Mouse (Mus musculus) limb, embryonic 15.5 days (tissue): Measurements from ENCODE around the gene Itprip. TPM values are rescaled to one million over a fixed set of nuclear protein-coding genes. Genes with fewer than 3 reads are reported as not detected.
A peak's percentile ranks its signal among the peaks of the same experiment; 100 is the strongest.

Experiments used
- ATAC-seq: fragments of 200-750 bp; cut with Nextera tagmentation; 2 replicates; pipeline ENCODE4 v1.8.0; 2017; ENCODE audit warnings: low read depth, moderate TSS enrichment; ENCODE audit not compliant: insufficient number of reproducible peaks, low FRiP score, low TSS enrichment
- H3K27ac ChIP-seq: fragments of 300-500 bp; sonication (generic); 2 replicates; pipeline ENCODE4 v1.5.1; 2015; ENCODE audit warnings: moderate library complexity, mild to moderate bottlenecking, inconsistent platforms
- H3K27me3 ChIP-seq: fragments of 300-500 bp; sonication (generic); 2 replicates; pipeline ENCODE4 v1.6.1; 2015; ENCODE audit warnings: inconsistent platforms
- H3K36me3 ChIP-seq: fragments of 300-500 bp; sonication (generic); 2 replicates; pipeline ENCODE4 v1.6.1; 2015; ENCODE audit warnings: inconsistent platforms
- H3K4me1 ChIP-seq: fragments of 300-500 bp; sonication (generic); 2 replicates; pipeline ENCODE4 v1.6.1; 2015; ENCODE audit warnings: inconsistent platforms
- H3K4me2 ChIP-seq: fragments of 300-500 bp; sonication (generic); 2 replicates; pipeline ENCODE4 v1.6.1; 2015; ENCODE audit warnings: mild to moderate bottlenecking, inconsistent platforms
- H3K4me3 ChIP-seq: fragments of 300-500 bp; sonication (generic); 2 replicates; pipeline ENCODE4 v1.5.1; 2015; ENCODE audit warnings: mild to moderate bottlenecking, inconsistent platforms
- H3K9ac ChIP-seq: fragments of 300-500 bp; sonication (generic); 2 replicates; pipeline ENCODE4 v1.6.1; 2015; ENCODE audit warnings: inconsistent platforms
- H3K9me3 ChIP-seq: fragments of 300-500 bp; sonication (generic); 2 replicates; pipeline ENCODE4 v1.6.1; 2016; ENCODE audit warnings: inconsistent platforms
- WGBS: fragments of 180-500 bp; shearing (Covaris S2); methylation state at CpG from one replicate; pipeline ENCODE4 v1.1.7; 2015; 5-methylcytosine and 5-hydroxymethylcytosine counted together
- polyA plus RNA-seq: library from polyadenylated mRNA; unstranded; fragments of >200 nt; fragmentation: Nextera tagmentation; extraction: Ambion mirVana; gene quantifications from 2 replicates; pipeline ENCODE4 v1.2.1, GENCODE M21; 2015

Gene Itprip
- polyA plus RNA-seq, 1 experiment from 2014 or later: 23.0 TPM

GRCm38 (mm10) chr19:47898472-47899079, 20.5 kb downstream of the Itprip start:
- WGBS: 74% methylated on average over 8 of the region's 8 CpGs
- no peak overlapping the region for H3K9ac ChIP-seq
- peaks cover 27% of the 10 kb centered on the region for H3K4me1 ChIP-seq
- no peak for ATAC-seq
- no peak overlapping the region for H3K4me3 ChIP-seq
- no peak overlapping the region for H3K27ac ChIP-seq
- H3K9me3 ChIP-seq: no peaks in the 10 kb centered on the region
- no peak overlapping the region for H3K4me2 ChIP-seq
- H3K36me3 ChIP-seq: peaks cover 42% of the 10 kb centered on the region
- no peaks in the 10 kb centered on the region for H3K27me3 ChIP-seq

- Histone ChIP-seq H3K36me3 (peaks cover 47% of the 10 kb centered on the region), H3K4me2 (no peak overlapping the region), H3K9ac (no peak overlapping the region), H3K4me1 (peaks cover 23% of the 10 kb centered on the region), H3K9me3 (no peaks in the 10 kb centered on the region), H3K27ac (no peak overlapping the region), H3K4me3 (no peak overlapping the region), H3K27me3 (no peaks in the 10 kb centered on the region)
- 89% methylated on average over 6 of the region's 6 CpGs for WGBS
- no peak for ATAC-seq
Observed at GRCm38 (mm10) chr19:47893092-47893491, 26.0 kb downstream of the Itprip start.

- Histone ChIP-seq H3K27me3 (no peaks in the 10 kb centered on the region), H3K4me3 (no peak overlapping the region), H3K9ac (no peak overlapping the region), H3K4me1 (peaks cover 28% of the 10 kb centered on the region), H3K9me3 (no peaks in the 10 kb centered on the region), H3K27ac (0 out of 2 replicates have a peak overlapping the region, but pooled peaks have one; percentile 22), H3K36me3 (peaks cover 35% of the 10 kb centered on the region), H3K4me2 (no peak overlapping the region)
- WGBS: 64% methylated on average over 11 of the region's 11 CpGs
- ATAC-seq: no peak
Observed at GRCm38 (mm10) chr19:47891562-47892312, 27.4 kb downstream of the Itprip start.

- no peak for ATAC-seq
- no peak overlapping the region for H3K9ac ChIP-seq
- H3K36me3 ChIP-seq: peaks cover 24% of the 10 kb centered on the region
- no peaks in the 10 kb centered on the region for H3K9me3 ChIP-seq
- H3K4me2 ChIP-seq: 0 out of 2 replicates have a peak overlapping the region, but pooled peaks have one; percentile 7
- WGBS: 42% methylated on average over 10 of the region's 10 CpGs
- H3K4me3 ChIP-seq: no peak overlapping the region
- peak overlapping the region; percentile 59; the same call in 1 of the 2 replicates for H3K27ac ChIP-seq
- H3K4me1 ChIP-seq: peaks cover 36% of the 10 kb centered on the region
- H3K27me3 ChIP-seq: no peaks in the 10 kb centered on the region
Observed at GRCm38 (mm10) chr19:47890489-47891130, 28.5 kb downstream of the Itprip start.

GRCm38 (mm10) chr19:47888037-47888436, 31.1 kb downstream of the Itprip start:
- ATAC-seq: no peak
- H3K9ac ChIP-seq: no peak overlapping the region
- no peak overlapping the region for H3K27ac ChIP-seq
- H3K36me3 ChIP-seq: no peaks in the 10 kb centered on the region
- no peaks in the 10 kb centered on the region for H3K9me3 ChIP-seq
- peaks cover 39% of the 10 kb centered on the region for H3K4me1 ChIP-seq
- no peak overlapping the region for H3K4me2 ChIP-seq
- WGBS: 96% methylated on average over 8 of the region's 8 CpGs
- no peaks in the 10 kb centered on the region for H3K27me3 ChIP-seq
- no peak overlapping the region for H3K4me3 ChIP-seq

GRCm38 (mm10) chr19:47887417-47887816, 31.7 kb downstream of the Itprip start:
- Histone ChIP-seq H3K4me1 (peaks cover 39% of the 10 kb centered on the region), H3K27ac (no peak overlapping the region), H3K9ac (no peak overlapping the region), H3K36me3 (no peaks in the 10 kb centered on the region), H3K4me3 (no peak overlapping the region), H3K9me3 (no peaks in the 10 kb centered on the region), H3K27me3 (no peaks in the 10 kb centered on the region), H3K4me2 (no peak overlapping the region)
- no peak for ATAC-seq
- 59% methylated on average over 10 of the region's 10 CpGs for WGBS

GRCm38 (mm10) chr19:47886617-47887016, 32.5 kb downstream of the Itprip start:
- Histone ChIP-seq H3K9ac (no peak overlapping the region), H3K27ac (peak overlapping the region; percentile 38; the same call in 1 of the 2 replicates), H3K4me3 (no peak overlapping the region), H3K27me3 (no peaks in the 10 kb centered on the region), H3K36me3 (no peaks in the 10 kb centered on the region), H3K4me1 (peaks cover 32% of the 10 kb centered on the region), H3K4me2 (no peak overlapping the region), H3K9me3 (no peaks in the 10 kb centered on the region)
- 36% methylated on average over 7 of the region's 7 CpGs for WGBS
- ATAC-seq: no peak

- no peak for ATAC-seq
- no peak overlapping the region for H3K4me2 ChIP-seq
- no peaks in the 10 kb centered on the region for H3K9me3 ChIP-seq
- no peak overlapping the region for H3K9ac ChIP-seq
- no peaks in the 10 kb centered on the region for H3K36me3 ChIP-seq
- H3K4me3 ChIP-seq: no peak overlapping the region
- no peaks in the 10 kb centered on the region for H3K27me3 ChIP-seq
- WGBS: 77% methylated on average over 11 of the region's 11 CpGs
- H3K4me1 ChIP-seq: peaks cover 28% of the 10 kb centered on the region
- H3K27ac ChIP-seq: no peak overlapping the region
Observed at GRCm38 (mm10) chr19:47885886-47886285, 33.2 kb downstream of the Itprip start.

- Histone ChIP-seq H3K4me1 (peaks cover 22% of the 10 kb centered on the region), H3K36me3 (no peaks in the 10 kb centered on the region), H3K9ac (no peak overlapping the region), H3K9me3 (no peaks in the 10 kb centered on the region), H3K27me3 (no peaks in the 10 kb centered on the region), H3K4me3 (no peak overlapping the region), H3K4me2 (no peak overlapping the region), H3K27ac (no peak overlapping the region)
- no peak for ATAC-seq
- WGBS: 42% methylated on average over 7 of the region's 7 CpGs
Observed at GRCm38 (mm10) chr19:47885191-47885743, 33.8 kb downstream of the Itprip start.

GRCm38 (mm10) chr19:47884296-47885085, 34.6 kb downstream of the Itprip start:
- H3K9me3 ChIP-seq: no peaks in the 10 kb centered on the region
- peaks cover 16% of the 10 kb centered on the region; the same call in 1 of the 2 replicates for H3K4me1 ChIP-seq
- no peak overlapping the region for H3K4me3 ChIP-seq
- no peak overlapping the region for H3K4me2 ChIP-seq
- H3K27ac ChIP-seq: no peak overlapping the region
- 72% methylated on average over 13 of the region's 13 CpGs for WGBS
- H3K27me3 ChIP-seq: no peaks in the 10 kb centered on the region
- H3K9ac ChIP-seq: no peak overlapping the region
- ATAC-seq: no peak
- no peaks in the 10 kb centered on the region for H3K36me3 ChIP-seq

- peaks cover 16% of the 10 kb centered on the region; the same call in 1 of the 2 replicates for H3K4me1 ChIP-seq
- H3K36me3 ChIP-seq: no peaks in the 10 kb centered on the region
- no peak for ATAC-seq
- H3K9ac ChIP-seq: no peak overlapping the region
- H3K9me3 ChIP-seq: no peaks in the 10 kb centered on the region
- H3K27me3 ChIP-seq: no peaks in the 10 kb centered on the region
- 42% methylated on average over 9 of the region's 9 CpGs for WGBS
- H3K27ac ChIP-seq: no peak overlapping the region
- no peak overlapping the region for H3K4me3 ChIP-seq
- H3K4me2 ChIP-seq: no peak overlapping the region
Observed at GRCm38 (mm10) chr19:47882882-47883254, 36.2 kb downstream of the Itprip start.
